Comparison of ENCODE assay signal across 10 mouse cellular contexts in genomic region chr16:51118365-51118764, GRCm38 (mm10).
DNase-seq lines count a peak whose midpoint lies in the region; ATAC-seq and TF ChIP-seq lines count a peak whose summit lies in the region.
"Had no signal": no experiment of that assay in that cellular context is flagged by ENCODE, and none has a peak within 500 bp of the region (broad histone marks: within the 10 kb centered on the region; RNA-seq: fewer than 3 reads in every experiment).

No protein-coding gene starts in this region.

- no peaks in the 10 kb centered on the region for H3K9me3 ChIP-seq in kidney, postnatal 0 days (replicated peaks; ENCODE audit: low read length)
- no peaks in the 10 kb centered on the region for H3K9me3 ChIP-seq in embryonic facial prominence, embryonic 14.5 days (ENCODE audit: control insufficient read depth, low read length)
- no peaks in the 10 kb centered on the region for H3K9me3 ChIP-seq in liver, embryonic 11.5 days (ENCODE audit: control insufficient read depth, low read length)
- H3K9me3 ChIP-seq: neural tube, embryonic 12.5 days; stomach, embryonic 15.5 days had no signal

- no peaks in the 10 kb centered on the region for H3K36me3 ChIP-seq in kidney, postnatal 0 days (ENCODE audit: insufficient read depth, low read length)
- H3K36me3 ChIP-seq in embryonic facial prominence, embryonic 14.5 days (ENCODE audit: control insufficient read depth, insufficient read depth, low read length): no peaks in the 10 kb centered on the region
- no peaks in the 10 kb centered on the region for H3K36me3 ChIP-seq in liver, embryonic 11.5 days (ENCODE audit: control insufficient read depth, insufficient read depth, low read length)
- H3K36me3 ChIP-seq: neural tube, embryonic 12.5 days; stomach, embryonic 15.5 days had no signal

- DNase-seq in kidney, postnatal 0 days (ENCODE audit: low spot score): peak; percentile 5
- no peak for DNase-seq in kidney, adult 9 months
- peak; percentile 3 for DNase-seq in embryonic facial prominence, embryonic 14.5 days (ENCODE audit: low spot score)
- no peak for DNase-seq in liver, embryonic 11.5 days (ENCODE audit: low spot score)
- DNase-seq in retina, embryonic 14.5 days (ENCODE audit: low spot score): peak; percentile 33
- DNase-seq in layer of hippocampus, postnatal 25 days (ENCODE audit: extremely low spot score in 1 of 2, low spot score in 1 of 2): no peak
- DNase-seq in T-cell, adult 2 months (ENCODE audit: low spot score): no peak
- DNase-seq: lung, postnatal 4 days had no signal

- 27% methylated on average over 3 of the region's 3 CpGs for WGBS in kidney, postnatal 0 days
- 38% methylated on average over 3 of the region's 3 CpGs for WGBS in embryonic facial prominence, embryonic 14.5 days
- WGBS in liver, embryonic 11.5 days: 51% methylated on average over 3 of the region's 3 CpGs

- no peak overlapping the region for H3K27ac ChIP-seq in kidney, postnatal 0 days
- no peak overlapping the region for H3K27ac ChIP-seq in embryonic facial prominence, embryonic 14.5 days (replicated peaks; ENCODE audit: low read depth, low read length)
- no peak overlapping the region for H3K27ac ChIP-seq in liver, embryonic 11.5 days (ENCODE audit: low read depth, low read length)
- H3K27ac ChIP-seq: neural tube, embryonic 12.5 days; stomach, embryonic 15.5 days had no signal

- H3K4me1 ChIP-seq in kidney, postnatal 0 days (replicated peaks; ENCODE audit: insufficient read depth, low read length): no peaks in the 10 kb centered on the region
- peaks cover 7% of the 10 kb centered on the region for H3K4me1 ChIP-seq in embryonic facial prominence, embryonic 14.5 days (ENCODE audit: control insufficient read depth, insufficient read depth, low read length)
- no peaks in the 10 kb centered on the region; the same call in 1 of the 2 replicates for H3K4me1 ChIP-seq in liver, embryonic 11.5 days (replicated peaks; ENCODE audit: control insufficient read depth, insufficient read depth, low read length)
- H3K4me1 ChIP-seq: neural tube, embryonic 12.5 days; stomach, embryonic 15.5 days had no signal

- TF ChIP-seq CTCF in kidney, postnatal 0 days (IDR thresholded peaks at IDR 0.05; ENCODE audit: low read depth): no peak

- H3K27me3 ChIP-seq in kidney, postnatal 0 days (ENCODE audit: insufficient read depth, low read length): no peaks in the 10 kb centered on the region
- H3K27me3 ChIP-seq in embryonic facial prominence, embryonic 14.5 days (replicated peaks; ENCODE audit: control insufficient read depth, insufficient read depth, low read length): no peaks in the 10 kb centered on the region
- no peaks in the 10 kb centered on the region for H3K27me3 ChIP-seq in liver, embryonic 11.5 days (replicated peaks; ENCODE audit: control insufficient read depth, insufficient read depth, low read length)
- H3K27me3 ChIP-seq: neural tube, embryonic 12.5 days; stomach, embryonic 15.5 days had no signal

- no peak for ATAC-seq in kidney, postnatal 0 days (replicated peaks; ENCODE audit: low FRiP score, low read depth)
- no peak for ATAC-seq in embryonic facial prominence, embryonic 14.5 days (ENCODE audit: low read depth)
- peak; percentile 83 for ATAC-seq in liver, embryonic 11.5 days (replicated peaks; ENCODE audit: low FRiP score)

- H3K4me3 ChIP-seq in kidney, postnatal 0 days (replicated peaks; ENCODE audit: low read depth, low read length): no peak overlapping the region
- no peak overlapping the region for H3K4me3 ChIP-seq in embryonic facial prominence, embryonic 14.5 days (ENCODE audit: low read depth, low read length)
- H3K4me3 ChIP-seq in liver, embryonic 11.5 days (ENCODE audit: low read depth, low read length): no peak overlapping the region
- H3K4me3 ChIP-seq: neural tube, embryonic 12.5 days; stomach, embryonic 15.5 days had no signal

- no peak overlapping the region for H3K9ac ChIP-seq in kidney, postnatal 0 days (ENCODE audit: low read depth, low read length)
- H3K9ac ChIP-seq in embryonic facial prominence, embryonic 14.5 days (ENCODE audit: low read depth, low read length): no peak overlapping the region
- no peak overlapping the region for H3K9ac ChIP-seq in liver, embryonic 11.5 days (ENCODE audit: low read depth, low read length)
- H3K9ac ChIP-seq: neural tube, embryonic 12.5 days; stomach, embryonic 15.5 days had no signal

- peak overlapping the region; percentile 28; the same call in 1 of the 2 replicates for H3K4me2 ChIP-seq in kidney, postnatal 0 days (ENCODE audit: low read length)
- H3K4me2 ChIP-seq in embryonic facial prominence, embryonic 14.5 days (ENCODE audit: low read depth, low read length): peak overlapping the region; percentile 40; the same call in 1 of the 2 replicates
- peak overlapping the region; percentile 29 for H3K4me2 ChIP-seq in liver, embryonic 11.5 days
- H3K4me2 ChIP-seq: neural tube, embryonic 12.5 days; stomach, embryonic 15.5 days had no signal

Comparison
In these comparisons a context has a peak if more than half of its experiments do, and no peak if none do; other contexts are left out.
1. DNase-seq: peak in kidney, postnatal 0 days (single experiment), embryonic facial prominence, embryonic 14.5 days (single experiment) and retina, embryonic 14.5 days (single experiment); none in kidney, adult 9 months (single experiment), liver, embryonic 11.5 days (single experiment), layer of hippocampus, postnatal 25 days (0 of 2) and T-cell, adult 2 months (single experiment).
2. Peak in every context shown above with its lines, with median percentiles within 50 percentile points of each other: H3K4me2 ChIP-seq.